Mouse (Mus musculus): ENCODE results near the gene Nlgn1.
A peak's percentile ranks its signal among the peaks of the same experiment; 100 is the strongest.

Nlgn1 gene

GRCm38 (mm10) chr3:26194970-26195369, 137.3 kb downstream of the Nlgn1 start:
- DNase-seq, result peak; percentile 1

DNA sequence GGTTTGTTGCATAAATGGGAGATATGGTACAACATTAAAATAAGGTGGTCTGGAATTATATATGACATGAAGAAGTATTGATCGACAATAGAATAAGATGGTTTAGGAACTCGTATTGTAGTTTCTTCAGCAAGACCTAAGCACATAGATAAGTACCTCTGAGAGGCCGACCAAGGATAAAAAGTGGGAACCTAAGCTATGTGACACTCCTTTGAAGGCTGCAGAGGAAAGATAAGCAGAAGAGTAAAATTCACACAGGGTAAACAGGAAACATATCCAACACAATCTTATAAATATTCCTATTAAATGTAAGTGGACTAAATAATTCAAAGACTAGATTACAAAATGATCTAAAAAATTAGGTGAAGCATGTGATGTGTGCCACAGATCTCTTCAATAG, 151.2 kb downstream of the Nlgn1 start:
- no peak for DNase-seq

DNA sequence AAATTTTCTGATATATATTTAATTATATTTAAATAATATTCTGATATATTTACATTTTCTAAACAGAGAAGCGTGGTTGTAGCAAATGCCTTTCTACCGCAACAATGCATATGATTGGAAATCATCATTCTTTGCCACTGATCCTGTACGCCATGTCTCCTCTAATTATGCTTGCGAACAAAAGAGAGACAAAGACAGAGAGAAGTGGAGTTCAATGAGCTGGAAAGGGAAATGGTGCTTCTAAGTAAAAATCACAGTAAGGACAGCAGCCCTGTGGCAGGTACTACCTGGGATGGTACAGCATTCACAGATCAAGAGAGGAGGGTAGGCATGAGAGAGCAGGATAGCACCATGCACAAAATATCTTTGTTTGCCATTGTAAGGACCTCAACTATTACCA, 156.9 kb downstream of the Nlgn1 start:
- DNase-seq, result no peak

GRCm38 (mm10) chr3:26174257-26174656, 158.0 kb downstream of the Nlgn1 start:
- DNase-seq, result no peak

DNA sequence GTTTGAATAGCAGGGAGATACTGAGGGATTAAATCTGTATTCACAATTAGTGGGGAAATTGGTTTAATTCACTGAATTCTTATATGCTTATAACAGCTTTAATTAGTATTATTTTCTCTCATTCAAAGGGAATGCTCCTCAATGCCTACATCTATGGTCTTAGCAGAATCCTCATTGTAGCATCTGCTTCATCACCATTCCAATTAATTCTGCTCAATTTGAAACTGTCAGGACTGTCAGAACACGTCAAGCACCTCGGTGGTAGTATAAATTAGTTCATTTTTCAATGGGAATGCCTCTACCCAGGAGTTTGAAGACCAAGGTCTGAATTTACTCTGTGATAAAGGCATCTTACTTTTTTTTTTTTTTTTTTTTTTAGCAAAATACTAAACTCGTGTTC, 158.6 kb downstream of the Nlgn1 start:
- DNase-seq, result no peak

- DNase-seq, result no peak
Observed at GRCm38 (mm10) chr3:26166711-26167110, 165.5 kb downstream of the Nlgn1 start.

DNA sequence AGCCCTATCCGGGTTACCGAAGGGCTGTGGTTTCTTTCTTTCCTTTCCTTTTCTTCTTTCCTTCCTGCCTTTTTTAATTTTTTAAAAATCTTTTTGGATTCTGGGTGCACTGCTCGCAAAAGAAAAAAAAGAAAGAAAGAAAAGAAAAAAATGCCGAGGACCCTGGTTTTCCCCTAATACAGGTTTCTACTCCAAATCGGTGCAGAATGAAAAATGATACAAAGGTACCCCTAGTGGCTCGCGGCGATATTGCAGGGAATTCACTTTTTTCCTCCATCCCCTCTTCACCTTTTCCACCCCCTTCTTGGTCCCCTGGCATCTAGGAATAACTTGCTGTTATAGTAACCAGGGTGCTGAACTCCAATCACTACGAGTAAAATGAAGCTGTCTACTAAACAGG, 178.5 kb downstream of the Nlgn1 start:
- DNase-seq, result peak; percentile 40

- no peak for DNase-seq
Observed at GRCm38 (mm10) chr3:26153036-26153741, 179.1 kb downstream of the Nlgn1 start.

DNA sequence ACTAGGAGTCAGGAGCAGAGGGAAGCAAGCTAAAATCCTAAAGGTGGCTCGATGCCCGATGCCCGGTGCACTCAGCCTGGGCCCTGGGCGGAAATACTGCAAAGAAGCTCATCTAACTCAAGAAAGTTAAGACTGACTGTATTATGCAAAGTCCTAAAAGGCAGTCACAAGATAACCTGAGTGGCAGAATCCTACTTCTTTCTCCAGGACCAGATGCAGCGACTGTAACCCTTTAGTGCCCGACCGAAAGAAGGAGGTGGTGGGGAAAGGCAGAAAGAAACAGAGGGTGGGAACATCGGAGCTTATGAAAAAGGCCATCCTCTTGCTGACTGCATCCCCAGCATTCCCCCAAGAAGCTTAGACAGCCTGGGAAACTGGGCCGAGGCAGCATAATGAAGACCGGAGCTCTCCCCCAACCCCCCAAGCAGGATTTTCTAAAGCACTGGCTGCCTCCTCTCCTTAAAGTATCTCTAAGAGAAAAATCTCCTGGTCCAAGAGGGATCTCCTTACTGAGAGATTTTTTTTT, 179.7 kb downstream of the Nlgn1 start:
- DNase-seq, result no peak

- DNase-seq, result no peak
Observed at GRCm38 (mm10) chr3:26151351-26152020, 180.8 kb downstream of the Nlgn1 start.

DNA sequence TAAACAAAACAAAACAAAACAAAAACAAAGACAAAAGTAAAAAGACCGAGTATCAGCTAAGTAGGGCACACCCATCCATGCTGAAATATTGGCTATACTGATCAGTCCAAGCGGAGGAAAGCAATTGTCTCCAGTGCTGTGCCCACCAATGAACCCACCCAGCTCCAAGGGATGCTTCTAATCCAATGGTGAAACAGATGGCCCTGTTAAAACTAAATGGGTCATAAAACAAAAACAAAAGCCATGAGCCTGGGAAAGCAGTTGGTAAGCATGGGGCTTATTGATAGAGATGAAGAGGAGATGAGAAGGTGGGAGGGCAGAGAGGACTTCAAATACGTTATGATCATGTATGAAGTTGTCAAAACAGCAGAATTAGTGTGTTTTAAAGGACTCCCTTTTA, 186.1 kb downstream of the Nlgn1 start:
- DNase-seq, result no peak

DNA sequence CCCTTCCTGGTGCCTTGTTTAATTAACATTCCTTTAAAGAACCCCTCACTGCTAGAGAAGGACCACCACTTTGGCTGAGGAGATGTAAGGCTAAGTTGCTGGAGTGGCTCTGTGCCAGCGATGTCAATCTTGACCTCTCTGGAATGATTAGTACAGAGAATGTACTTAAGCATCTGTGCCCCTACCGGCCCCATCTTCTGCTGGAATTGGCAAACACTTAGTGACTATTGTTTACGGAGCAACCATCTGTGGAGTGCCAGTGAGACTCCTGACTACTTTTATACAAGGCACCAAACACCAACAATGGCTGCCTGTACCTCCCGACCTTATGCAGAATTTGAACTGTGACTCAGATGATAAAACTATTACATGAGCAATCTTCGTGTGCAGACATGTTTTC, 186.8 kb downstream of the Nlgn1 start:
- no peak for DNase-seq

GRCm38 (mm10) chr3:26141590-26141989, 190.7 kb downstream of the Nlgn1 start:
- DNase-seq, result no peak

DNA sequence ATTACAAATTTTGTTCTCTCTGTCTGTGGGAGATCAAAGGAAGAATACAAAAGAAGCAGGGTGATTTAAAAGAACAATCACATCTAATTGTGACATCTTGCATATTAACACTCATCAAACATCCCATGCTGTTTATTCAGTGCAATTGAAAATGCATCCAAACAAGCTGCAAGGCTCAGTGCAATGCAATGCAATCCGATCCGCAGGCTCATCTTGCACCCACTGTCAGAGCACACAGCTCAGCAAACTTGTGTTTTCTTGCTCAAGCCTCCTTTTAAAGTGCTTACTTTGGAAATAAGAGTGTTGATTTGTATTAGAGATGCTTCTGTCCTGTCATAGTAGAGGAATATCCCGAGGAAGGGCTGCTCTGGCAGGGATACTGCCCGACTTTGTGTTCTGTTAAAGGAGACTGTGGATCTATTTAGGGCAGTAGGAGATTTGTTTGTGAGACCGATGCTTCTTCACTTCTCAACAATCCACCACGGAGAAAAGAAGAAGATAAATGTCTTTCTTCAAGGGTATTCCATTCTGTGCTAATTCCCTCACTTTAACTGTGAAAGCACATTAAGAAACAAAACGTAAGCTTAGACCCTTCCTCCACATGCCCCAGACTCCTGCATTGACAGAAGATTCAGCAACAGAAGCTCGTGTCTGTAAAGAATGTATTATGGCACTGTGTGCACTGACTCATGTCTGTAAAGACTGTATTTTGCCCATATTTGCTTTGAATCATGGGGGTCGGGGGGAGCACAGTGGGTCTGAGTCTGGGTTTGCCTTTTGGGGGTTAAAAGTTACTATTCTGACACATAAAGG, 197.2 kb downstream of the Nlgn1 start:
- no peak for DNase-seq

DNA sequence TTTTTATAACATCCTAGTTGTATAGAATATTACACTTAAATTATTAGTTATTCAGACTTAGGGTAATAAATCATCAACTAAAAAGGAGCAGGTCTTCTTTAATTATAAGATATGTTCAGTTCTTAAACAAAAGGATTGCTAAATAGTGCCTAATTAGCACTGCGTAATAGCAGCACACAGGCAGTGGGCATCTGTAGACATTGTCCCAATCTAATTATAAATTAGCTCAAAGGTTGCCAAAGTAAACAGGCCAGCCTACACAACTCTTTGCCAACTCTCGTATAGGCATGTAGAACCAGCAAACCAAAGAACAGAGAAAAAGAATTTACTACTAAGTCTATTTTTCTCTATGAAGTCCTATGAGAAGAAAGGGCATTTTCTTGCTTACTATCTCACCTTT, 201.3 kb downstream of the Nlgn1 start:
- DNase-seq, result no peak

DNA sequence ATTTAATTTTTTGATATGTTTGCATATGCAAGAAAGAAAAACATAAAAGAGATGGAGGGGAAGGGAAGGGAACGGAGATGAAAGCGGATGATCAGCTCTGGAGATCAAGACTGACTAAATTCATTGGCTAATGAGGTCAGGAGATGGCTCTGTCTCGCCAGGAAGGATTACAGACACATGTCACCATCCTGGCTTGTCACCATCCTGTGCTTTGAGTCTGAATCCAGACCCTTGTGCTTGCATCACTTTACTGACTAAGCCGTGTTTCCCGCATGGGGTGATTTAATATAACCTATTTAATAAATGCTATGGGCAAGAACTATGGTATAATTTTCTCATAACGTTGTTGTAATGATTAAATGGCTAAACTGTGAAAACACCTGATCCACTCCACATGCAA, 202.8 kb downstream of the Nlgn1 start:
- DNase-seq, result no peak

- no peak for DNase-seq
Observed at GRCm38 (mm10) chr3:26117071-26117470, 215.2 kb downstream of the Nlgn1 start.

- DNase-seq, result no peak
Observed at GRCm38 (mm10) chr3:26106361-26106760, 225.9 kb downstream of the Nlgn1 start.

- no peak for DNase-seq
Observed at GRCm38 (mm10) chr3:26105528-26105927, 226.7 kb downstream of the Nlgn1 start.

- DNase-seq, result no peak
Observed at GRCm38 (mm10) chr3:26102271-26102670, 230.0 kb downstream of the Nlgn1 start.

DNA sequence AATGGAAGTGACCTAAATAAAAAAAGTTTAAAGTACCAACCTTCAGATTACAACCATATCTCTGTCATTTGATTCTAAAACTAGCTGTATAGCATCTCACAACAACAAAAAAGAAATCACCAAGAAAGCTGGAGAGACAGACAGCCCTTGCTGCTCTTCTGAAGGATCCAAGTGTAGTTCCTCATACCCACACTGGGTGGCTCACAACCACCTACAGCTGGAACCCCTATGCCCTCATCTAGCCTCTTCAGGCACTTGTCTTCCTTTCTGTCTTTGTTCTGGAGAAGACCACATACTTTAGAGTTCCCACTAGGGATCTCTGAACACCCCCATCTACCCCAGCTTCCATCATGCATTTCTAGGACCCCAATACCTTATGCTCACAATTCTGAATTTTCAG, 236.7 kb downstream of the Nlgn1 start:
- DNase-seq, result peak; percentile 12

- DNase-seq, result no peak
Observed at GRCm38 (mm10) chr3:26069366-26069765, 262.9 kb downstream of the Nlgn1 start.

DNA sequence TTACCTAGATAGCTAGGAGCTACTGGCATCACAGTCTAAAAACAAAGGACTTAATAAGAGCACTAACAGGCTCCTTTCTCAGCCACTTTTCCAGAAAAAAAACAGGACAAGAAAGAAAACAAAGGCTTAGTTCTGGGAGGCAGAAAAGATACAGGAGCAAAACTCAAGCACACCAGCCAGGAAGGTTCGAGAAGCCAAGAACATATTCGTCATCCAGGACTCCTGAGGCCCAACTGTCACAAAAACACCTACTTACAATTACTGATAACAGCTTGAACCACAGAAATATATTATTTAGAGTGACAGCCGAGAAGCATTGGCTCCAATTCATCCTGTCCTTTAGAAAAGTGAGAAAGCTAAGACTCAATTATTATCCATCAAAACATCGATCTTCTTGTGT, 281.5 kb downstream of the Nlgn1 start:
- no peak for DNase-seq

GRCm38 (mm10) chr3:26042966-26043365, 289.3 kb downstream of the Nlgn1 start:
- no peak for DNase-seq
